Mouse (Mus musculus) spleen, adult 2 months (tissue): ENCODE results near the gene Eps15l1. TPM values are rescaled to one million over a fixed set of nuclear protein-coding genes. Genes with fewer than 3 reads are reported as not detected.
A peak's percentile ranks its signal among the peaks of the same experiment; 100 is the strongest.

ENCODE experiments used
- DNase-seq, 2 experiments: peaks; one replicate each; pipeline versions ENCODE4 v3.0.0 to v3.0.0-alpha.2; 2012 to 2021; ENCODE audit warnings: low spot score in 2 of 2, low read depth in 1 of 2
- H3K27ac ChIP-seq: fragments of 200-500 bp; 2 replicates; pipeline ENCODE4 v1.5.1; 2012; ENCODE audit warnings: low read length, inconsistent platforms; ENCODE audit not compliant: insufficient read depth
- H3K27me3 ChIP-seq: fragments of 200-500 bp; 2 replicates; pipeline ENCODE4 v1.6.1; 2012; ENCODE audit warnings: mild to moderate bottlenecking, moderate library complexity, low read length, inconsistent platforms; ENCODE audit not compliant: control insufficient read depth, insufficient read depth
- H3K36me3 ChIP-seq: fragments of 200-500 bp; 2 replicates; pipeline ENCODE4 v1.6.1; 2012; ENCODE audit warnings: mild to moderate bottlenecking, low read length, inconsistent platforms; ENCODE audit not compliant: control insufficient read depth, insufficient read depth
- H3K4me1 ChIP-seq: fragments of 200-500 bp; 2 replicates; pipeline ENCODE4 v1.6.1; 2011; ENCODE audit warnings: inconsistent platforms; ENCODE audit not compliant: control insufficient read depth, insufficient read depth, insufficient read length
- H3K4me3 ChIP-seq: fragments of 200-500 bp; 2 replicates; pipeline ENCODE4 v1.5.1; 2011; ENCODE audit warnings: mild to moderate bottlenecking, inconsistent platforms; ENCODE audit not compliant: insufficient read depth, insufficient read length; ENCODE audit errors: extremely low read depth
- CTCF ChIP-seq: fragments of 200-500 bp; IDR thresholded peaks from 2 replicates; pipeline ENCODE4 v1.5.1; 2011; ENCODE audit warnings: mild to moderate bottlenecking, inconsistent platforms; ENCODE audit not compliant: insufficient read depth, insufficient read length, insufficient replicate concordance; ENCODE audit errors: extremely low read depth
- POLR2A ChIP-seq: fragments of 200-500 bp; IDR thresholded peaks from 2 replicates; pipeline ENCODE4 v1.6.1; 2011; ENCODE audit warnings: low read depth, low read length, inconsistent platforms
- WGBS: fragments of 180-500 bp; shearing (Covaris S2); methylation state at CpG from one replicate; pipeline ENCODE4 v1.1.7; 2018; 5-methylcytosine and 5-hydroxymethylcytosine counted together
- polyA plus RNA-seq: library from polyadenylated mRNA; depleted of rRNA; stranded (reverse); fragments of >200 nt; gene quantifications from 2 replicates; pipeline ENCODE4 v1.2.3, GENCODE M21; 2012; rRNA removed

The Eps15l1 gene
- 36.9 and 37.1 TPM in 2 replicates for polyA plus RNA-seq

GRCm38 (mm10) chr8:72421362-72422335 is at the start of gene Eps15l1:
Gene Eps15l1, minus strand, starts transcription at chr8:72421460.
- TF ChIP-seq CTCF: no peak
- peak; percentile 72; the same call in 1 of the 2 replicates for TF ChIP-seq POLR2A

GRCm38 (mm10) chr8:72470684-72471083 is 49.4 kb upstream of the Eps15l1 start:
- no peak for DNase-seq
- H3K36me3 ChIP-seq: peaks cover 48% of the 10 kb centered on the region
- no peaks in the 10 kb centered on the region for H3K27me3 ChIP-seq
- WGBS: 93% methylated on average over 7 of the region's 7 CpGs
- TF ChIP-seq CTCF (no peak), POLR2A (no peak)
- peaks cover 2% of the 10 kb centered on the region for H3K4me1 ChIP-seq
- no peak overlapping the region for H3K4me3 ChIP-seq
- no peak overlapping the region for H3K27ac ChIP-seq

More at GRCm38 (mm10) chr8:72421362-72422335, at the start of gene Eps15l1:
- no peaks in the 10 kb centered on the region; the same call in 1 of the 2 replicates for H3K4me1 ChIP-seq
- DNase-seq: peak; percentile 98 to 99
- H3K36me3 ChIP-seq: no peaks in the 10 kb centered on the region
- H3K27me3 ChIP-seq: no peaks in the 10 kb centered on the region
- WGBS: 2% methylated on average over 48 of the region's 48 CpGs
- peak within 1 kb of the TSS; percentile 77 for H3K4me3 ChIP-seq
- H3K27ac ChIP-seq: peak within 1 kb of the TSS; percentile 65

GRCm38 (mm10) chr8:72469984-72470383 is 48.7 kb upstream of the Eps15l1 start:
- H3K27me3 ChIP-seq: no peaks in the 10 kb centered on the region
- 96% methylated on average over 8 of the region's 8 CpGs for WGBS
- H3K36me3 ChIP-seq: peaks cover 55% of the 10 kb centered on the region
- no peak overlapping the region for H3K27ac ChIP-seq
- H3K4me3 ChIP-seq: no peak overlapping the region
- no peak for TF ChIP-seq POLR2A
- no peak for TF ChIP-seq CTCF
- H3K4me1 ChIP-seq: peaks cover 2% of the 10 kb centered on the region
- no peak for DNase-seq

DNA sequence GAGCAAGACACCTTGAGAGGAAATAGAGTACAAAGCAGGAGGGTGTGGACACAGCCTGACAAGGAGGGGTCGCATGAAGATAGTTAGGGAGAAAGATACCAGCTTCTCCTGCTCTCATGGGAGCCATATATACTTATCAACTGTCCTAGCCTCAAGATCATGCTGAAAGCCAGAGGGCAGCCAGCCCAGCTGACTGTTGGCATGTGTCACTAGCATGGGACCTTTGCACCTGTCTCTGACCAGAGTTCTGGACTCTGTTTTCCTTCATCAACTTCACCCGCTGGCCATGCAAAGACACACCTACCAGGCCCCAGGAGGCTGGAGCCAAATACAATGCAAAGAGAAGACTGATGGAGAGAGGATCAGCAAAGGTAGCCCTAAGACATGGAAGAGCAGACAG is 48.0 kb upstream of the Eps15l1 start:
- peaks cover 60% of the 10 kb centered on the region for H3K36me3 ChIP-seq
- no peak overlapping the region for H3K4me3 ChIP-seq
- DNase-seq: no peak
- no peak for TF ChIP-seq POLR2A
- 93% methylated on average over 2 of the region's 2 CpGs for WGBS
- H3K27ac ChIP-seq: no peak overlapping the region
- H3K27me3 ChIP-seq: no peaks in the 10 kb centered on the region
- H3K4me1 ChIP-seq: peaks cover 2% of the 10 kb centered on the region; the same call in 1 of the 2 replicates

DNA sequence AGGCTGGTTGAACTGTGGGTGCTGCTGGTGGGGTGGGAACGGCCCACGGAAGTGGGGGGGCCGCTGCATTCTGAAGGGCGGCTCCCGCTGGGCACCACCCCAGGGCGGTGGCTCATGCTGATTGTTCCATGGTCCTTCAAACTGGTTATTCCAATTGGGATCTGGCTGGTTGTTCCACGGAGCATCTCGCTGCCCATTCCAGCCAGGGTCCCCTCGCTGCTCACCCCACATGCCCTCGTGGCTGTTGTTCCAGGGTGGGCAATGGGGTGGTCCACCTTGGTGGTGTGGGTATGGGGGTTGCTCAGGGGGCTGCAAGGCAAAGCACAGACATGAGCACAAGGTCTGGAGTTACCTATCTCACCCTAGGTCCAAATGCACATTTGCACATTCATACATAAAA is 43.0 kb upstream of the Eps15l1 start:
- no peak overlapping the region for H3K27ac ChIP-seq
- no peak for DNase-seq
- no peak overlapping the region for H3K4me3 ChIP-seq
- H3K36me3 ChIP-seq: peaks cover 88% of the 10 kb centered on the region
- no peaks in the 10 kb centered on the region for H3K4me1 ChIP-seq
- TF ChIP-seq POLR2A: no peak
- no peak for TF ChIP-seq CTCF
- no peaks in the 10 kb centered on the region for H3K27me3 ChIP-seq
- WGBS: 99% methylated on average over 10 of the region's 10 CpGs

DNA sequence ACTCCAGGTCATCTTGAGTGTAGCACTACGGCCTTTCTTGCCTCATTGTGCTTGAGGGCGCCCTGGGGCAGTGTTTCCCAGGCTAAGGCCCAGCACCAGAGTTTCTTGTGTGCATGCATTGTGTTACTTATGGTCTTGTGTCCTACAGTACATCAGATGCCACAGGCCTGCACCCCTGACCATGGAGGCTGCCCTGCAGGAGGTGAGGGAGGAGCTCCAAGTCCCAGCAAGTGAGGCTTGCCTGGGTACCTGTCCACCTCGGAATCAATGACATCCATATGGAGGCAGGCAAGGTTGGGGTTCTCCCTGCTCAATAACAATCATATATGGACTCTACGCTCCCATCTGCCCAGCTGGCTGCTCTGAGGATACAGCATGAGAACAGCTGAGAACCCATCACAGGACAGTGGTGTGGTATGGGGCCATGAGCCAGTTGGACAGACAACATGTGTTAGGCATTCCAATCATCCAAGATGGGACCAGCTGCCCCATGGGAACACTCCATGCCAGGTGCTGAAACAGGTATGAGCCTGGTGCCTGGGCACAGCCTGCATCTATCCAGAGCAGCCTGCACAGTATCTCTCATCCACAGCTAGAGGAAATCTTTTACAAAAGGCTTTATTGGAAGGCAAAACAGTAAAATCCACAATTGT is 38.7 kb upstream of the Eps15l1 start:
- Histone ChIP-seq H3K36me3 (peaks cover 56% of the 10 kb centered on the region), H3K27me3 (no peaks in the 10 kb centered on the region), H3K27ac (no peak overlapping the region), H3K4me1 (no peaks in the 10 kb centered on the region), H3K4me3 (no peak overlapping the region)
- no peak for TF ChIP-seq CTCF
- no peak for TF ChIP-seq POLR2A
- no peak for DNase-seq
- 92% methylated on average over 4 of the region's 4 CpGs for whole genome bisulfite sequencing
